Mouse (Mus musculus): Measurements from ENCODE around the gene Ankrd12.

DNA sequence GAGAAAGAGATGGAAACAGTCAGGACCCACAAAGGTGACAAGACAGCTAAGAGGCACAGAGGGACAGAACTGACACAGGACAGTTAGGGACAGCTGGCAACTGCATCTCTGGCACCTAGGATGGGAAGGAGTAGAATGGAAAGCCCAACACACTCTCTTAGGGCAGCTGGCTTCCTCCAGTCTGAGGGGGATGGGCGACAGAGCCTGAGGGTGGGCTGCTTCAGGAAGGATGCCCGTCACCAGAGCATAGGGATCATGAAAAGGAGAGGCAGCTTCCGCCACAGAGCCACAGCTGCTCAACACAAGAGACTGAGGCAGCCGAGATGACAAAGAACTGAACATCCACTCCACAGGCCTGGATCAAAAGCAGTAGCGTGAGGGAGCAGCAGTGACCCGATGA lies 145.4 kb downstream of the Ankrd12 start:
- TF ChIP-seq CTCF (IDR thresholded peaks at IDR 0.05; ENCODE audit: low read depth, low read length), result no peak
- TF ChIP-seq TAL1 (conservative IDR thresholded peaks at IDR 0.05; ENCODE audit: low read depth, low read length), result no peak

Measured in G1E (cell line).